Mouse (Mus musculus) induced T-regulatory cell, adult 2 months (primary cell): ENCODE measurements around the gene Baiap2l2.

ENCODE experiments used
- DNase-seq: peaks from one replicate; pipeline ENCODE4 v3.0.0-alpha.2; 2012; ENCODE audit warnings: low read depth

The Baiap2l2 gene

DNA sequence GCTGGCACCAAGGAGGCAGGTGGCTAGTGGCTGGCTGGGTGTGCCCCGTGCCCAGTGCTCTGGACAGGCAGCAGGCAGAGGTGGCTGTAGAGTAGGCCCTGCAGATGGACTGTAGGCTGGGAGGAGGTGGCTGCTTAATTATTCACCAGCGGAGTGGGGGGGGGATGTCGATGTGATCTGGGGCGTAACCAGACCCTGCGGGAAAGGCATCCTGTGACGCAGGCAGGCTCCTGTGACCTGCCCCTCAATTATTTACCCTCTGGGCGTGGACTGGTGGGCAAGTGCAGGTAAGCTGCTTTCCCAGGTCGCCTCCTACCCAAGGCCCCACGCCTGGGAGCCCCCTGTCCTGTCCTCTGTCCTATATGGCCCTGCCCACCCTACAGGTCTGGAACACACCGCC is at the start of gene Baiap2l2:
TSS of gene Baiap2l2 (minus strand) at position 139 of the 400 bp plus-strand sequence.
- DNase-seq, result no peak

DNA sequence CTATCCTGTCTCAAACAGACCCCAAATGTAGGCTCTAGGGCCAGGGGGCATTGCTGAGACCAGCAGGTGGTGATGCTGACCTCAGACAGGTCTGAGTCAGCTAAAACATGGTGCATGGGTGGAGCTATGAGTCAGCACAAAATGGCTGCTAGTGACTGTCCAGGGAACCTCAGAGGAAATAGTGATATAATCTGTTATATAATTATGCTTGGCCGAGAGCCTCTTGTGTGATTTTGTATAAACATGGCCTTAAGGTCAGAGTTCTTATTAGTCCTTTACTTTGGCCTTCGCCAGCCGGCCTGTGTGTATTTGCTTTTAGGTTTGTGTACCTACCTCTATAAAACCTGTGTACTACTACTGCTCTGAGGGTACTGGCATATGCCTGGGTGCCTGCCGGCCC is 48.1 kb upstream of the Baiap2l2 start:
- DNase-seq, result no peak

DNA sequence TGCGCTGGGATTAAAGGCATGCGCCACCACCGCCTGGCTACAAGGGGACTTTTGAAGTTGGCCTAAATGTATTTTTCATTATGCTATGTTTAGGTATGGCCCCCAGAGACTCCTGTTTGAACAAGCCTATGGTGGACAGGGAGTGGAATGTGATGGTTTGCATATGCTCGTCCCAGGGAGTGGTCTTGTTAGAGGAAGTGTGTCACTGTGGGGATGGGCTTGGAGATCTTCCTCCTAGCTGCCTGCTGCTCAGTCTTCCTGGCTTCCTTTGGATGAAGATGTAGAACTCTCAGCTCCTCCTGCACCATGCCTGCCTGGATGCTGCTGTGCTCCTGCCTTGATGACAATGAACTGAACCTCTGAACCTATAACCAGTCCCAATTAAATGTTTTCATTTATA is 45.2 kb upstream of the Baiap2l2 start:
- no peak for DNase-seq

DNA sequence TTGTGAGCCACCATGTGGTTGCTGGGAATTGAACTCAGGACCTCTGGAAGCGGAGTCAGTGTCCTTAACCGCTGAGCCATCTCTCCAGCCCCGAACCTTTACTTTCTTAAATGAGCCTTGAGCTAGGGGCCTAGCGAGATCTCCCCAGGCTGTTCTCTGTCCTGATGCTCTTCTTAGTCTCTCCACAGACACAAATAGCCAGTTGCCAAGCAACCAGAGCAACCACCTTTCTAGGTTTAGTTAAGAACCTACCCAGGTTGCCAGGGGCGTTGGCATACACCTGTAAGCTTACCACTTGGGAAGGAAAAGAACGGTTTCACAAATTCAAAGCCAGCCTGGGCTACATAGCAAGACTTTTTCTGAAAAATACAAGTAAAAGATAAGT is 44.6 kb upstream of the Baiap2l2 start:
- DNase-seq, result peak; percentile 66

DNA sequence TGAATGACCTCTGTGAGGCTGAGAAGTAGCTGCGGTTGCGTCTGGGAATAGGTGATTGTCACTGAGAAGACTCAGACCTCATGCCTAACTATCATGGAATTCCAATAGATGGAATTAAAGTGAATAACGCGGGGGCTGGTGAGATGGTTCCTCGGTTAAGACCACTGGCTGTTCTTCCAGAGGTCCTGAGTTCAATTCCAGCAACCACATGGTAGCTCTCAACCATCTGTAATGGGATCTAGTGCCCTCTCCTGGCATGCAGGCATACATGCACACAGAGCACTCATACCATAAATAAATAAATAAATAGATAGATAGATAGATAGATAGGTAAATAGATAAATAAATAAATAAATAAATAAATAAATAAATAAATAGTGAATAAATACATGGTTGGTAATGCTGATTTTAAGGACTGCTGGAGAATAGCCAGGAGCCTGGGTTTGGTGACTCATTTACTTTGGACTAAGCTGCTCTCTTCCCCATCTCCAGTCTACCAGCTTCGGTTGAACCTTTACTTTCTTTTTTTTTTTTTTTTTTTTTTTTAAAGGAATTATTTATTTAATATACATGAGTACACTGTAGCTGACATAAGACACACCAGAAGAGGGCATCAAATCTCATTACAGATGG is 44.1 kb upstream of the Baiap2l2 start:
- no peak for DNase-seq

DNA sequence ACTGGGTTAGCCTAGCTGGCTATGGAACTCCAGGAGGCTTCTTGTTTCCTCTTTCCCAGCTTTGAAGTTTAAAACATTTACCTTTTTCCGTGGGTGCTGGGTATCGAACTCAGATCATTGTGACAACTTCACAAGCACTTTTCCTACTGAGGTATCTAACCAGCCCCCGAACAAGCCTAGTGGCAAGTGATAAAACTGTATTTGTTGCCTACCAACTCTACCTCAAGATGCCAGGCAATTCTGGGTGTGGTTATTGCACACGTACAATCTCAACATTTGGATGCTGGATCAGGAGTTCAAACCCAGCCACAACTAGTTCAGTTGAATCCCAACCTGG is 43.6 kb upstream of the Baiap2l2 start:
- DNase-seq, result peak; percentile 75

DNA sequence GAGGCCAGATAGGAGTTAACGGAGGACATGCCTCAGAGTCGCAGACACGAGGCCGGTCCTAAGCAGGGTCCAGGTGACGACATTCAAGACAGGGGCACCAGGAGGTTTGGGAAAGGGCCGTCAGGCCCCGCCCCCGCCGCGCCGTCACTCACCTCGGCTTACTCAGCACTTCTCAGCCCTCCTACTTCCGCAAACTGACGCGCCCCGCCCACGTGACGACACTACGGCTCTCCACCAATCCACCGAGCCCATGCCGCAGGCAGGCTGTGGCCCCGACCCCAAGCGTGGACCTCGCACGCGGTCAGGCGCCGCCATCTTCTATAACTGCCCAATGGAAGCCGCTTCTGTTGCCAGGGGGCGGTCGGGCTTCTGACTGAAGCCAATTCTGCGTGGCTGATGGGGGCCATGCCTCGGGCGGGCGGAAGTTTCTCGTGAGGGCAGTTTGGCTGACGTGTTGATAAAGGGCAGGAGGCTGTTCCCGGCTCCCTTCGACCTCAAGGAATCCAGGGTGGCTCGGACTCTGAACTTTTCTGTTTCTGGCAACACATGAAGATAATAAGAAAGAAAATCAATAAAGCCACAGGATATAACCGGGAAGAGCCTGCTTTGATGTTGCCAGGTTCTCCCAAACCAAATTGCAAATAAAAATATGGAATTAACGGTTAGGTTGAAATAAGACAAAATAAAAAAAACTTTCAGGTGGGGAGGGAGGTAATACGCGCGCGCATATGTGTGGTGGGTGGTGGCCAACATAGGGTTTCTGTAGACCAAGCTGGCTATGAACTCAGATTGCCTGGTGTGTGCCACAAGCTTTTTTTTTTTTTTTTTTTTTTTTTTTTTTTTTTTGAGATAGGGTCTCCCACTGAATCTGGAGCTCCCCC is 43.0 kb upstream of the Baiap2l2 start, which contains the start of gene Pla2g6:
TSS of gene Pla2g6 (minus strand) at position 333 of the 881 bp plus-strand sequence.
- DNase-seq, result peak; percentile 99

DNA sequence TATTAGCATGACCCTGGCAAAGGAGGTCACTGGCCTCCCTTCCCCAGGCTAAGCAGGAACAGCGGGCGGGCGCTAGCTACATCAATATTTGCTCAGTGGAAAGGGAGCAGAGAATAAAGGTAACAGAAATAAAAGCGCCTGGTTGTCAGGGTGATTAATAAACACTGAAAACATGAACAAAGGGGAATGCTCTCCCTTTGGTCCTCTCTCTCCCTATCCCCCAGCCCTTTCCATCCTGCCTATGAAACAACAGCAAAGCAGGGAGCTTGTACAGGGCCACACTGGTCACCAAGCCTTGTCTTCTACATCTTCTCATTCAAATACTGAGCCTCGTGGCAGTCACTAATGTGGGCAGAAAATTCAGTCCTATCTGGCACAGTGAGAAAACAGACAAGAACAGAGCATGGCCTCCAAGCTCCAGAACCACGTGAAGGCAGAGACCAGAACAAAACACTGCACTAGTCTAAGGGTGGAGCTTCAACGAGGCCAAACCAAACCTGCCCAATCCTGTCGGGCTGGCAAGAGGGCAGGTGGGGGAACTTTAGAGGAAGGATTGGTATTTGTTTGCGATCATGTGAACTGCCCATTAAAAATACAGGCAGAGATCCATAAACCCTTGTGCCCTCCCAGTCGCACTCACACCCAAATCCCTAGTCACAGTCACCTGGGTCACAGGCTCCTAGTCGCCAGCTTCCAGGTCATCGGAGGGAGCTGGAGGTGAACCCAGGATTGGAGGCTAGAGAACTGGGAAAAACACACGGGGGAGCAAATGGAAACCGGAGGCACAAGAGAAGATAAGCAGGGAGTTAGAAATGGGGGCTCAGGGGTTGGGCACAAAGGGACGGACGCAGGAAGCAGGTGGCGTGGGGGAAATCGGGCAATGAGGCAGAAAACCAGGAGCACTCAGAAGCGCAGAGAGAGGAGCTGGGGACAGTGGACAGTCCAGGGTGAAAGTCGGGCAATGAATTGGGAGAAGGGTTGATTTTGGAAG is 41.9 kb upstream of the Baiap2l2 start:
- peak; percentile 81 for DNase-seq

DNA sequence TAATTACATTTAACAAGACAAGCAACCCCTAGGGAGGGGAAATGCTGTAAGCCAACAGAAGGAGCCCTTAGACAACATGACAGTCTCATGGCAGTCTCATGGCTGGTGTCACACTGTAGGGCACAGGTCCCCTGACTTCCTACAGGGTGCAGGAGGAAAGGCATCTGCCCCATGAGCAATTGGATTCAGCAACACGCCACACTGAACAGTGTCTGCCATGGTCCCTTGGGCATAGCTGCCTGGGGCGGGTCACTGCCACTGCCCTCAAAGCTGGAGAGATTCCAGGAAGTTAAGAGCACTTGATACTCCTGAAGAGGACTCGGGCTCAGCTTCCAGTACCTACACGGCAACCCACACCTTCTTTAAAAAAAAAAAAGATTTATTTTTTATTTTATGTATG is 40.9 kb upstream of the Baiap2l2 start:
- DNase-seq, result peak; percentile 31

DNA sequence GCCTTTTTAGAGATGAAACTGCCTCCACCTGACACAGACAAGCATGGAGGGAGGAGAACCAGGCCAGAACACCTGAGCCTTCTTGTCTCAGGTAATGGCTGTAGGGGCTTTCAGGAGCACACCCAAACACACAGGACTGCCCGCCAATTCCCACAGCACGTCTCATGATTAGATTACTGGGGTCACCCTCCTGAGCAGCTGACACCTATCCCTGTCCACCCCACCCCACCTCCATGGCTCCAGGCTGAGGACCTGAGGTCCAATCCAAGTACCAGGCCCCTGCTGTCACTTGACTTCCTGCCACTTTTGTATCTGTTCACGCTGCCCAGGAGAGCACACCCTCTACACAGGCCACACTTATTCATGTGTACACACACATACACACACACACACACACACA is 40.4 kb upstream of the Baiap2l2 start:
- no peak for DNase-seq

DNA sequence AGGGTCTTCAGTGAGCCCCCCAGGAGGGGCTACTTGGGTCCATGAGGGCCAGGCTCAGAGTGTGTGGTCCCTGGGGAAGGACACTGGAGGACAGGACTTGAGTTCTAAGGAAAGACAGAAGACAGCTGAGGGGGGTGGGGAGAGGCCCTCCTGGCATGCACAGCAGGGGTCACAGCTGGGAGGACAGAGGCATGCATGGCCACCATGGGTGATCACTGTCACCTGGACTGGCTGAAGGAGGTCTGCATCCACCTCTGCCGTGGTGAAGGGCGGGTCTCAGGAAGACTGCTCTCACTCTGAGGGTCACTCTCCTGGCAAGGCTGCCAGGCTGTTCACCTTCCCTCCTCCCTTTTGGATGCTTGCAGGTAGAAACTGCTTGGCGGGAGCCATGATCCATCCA is 39.0 kb upstream of the Baiap2l2 start:
- DNase-seq, result no peak

DNA sequence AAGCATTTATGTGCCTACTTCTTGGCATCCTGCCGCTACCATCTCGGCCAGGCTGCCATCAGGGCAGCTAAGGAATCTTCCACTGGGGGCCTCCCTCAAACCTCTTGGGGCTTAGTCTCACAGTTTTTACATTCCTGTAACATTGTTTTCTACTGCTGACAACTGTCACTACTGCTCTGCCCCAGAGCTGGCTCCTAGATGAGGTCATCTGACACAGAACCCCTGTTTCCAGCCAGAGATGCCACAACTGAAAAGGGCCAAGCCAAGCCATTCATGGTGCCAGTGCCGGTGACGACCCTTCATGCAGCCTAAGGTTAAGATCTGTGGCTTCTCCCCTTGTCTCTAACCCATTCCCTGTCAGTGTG is 38.4 kb upstream of the Baiap2l2 start:
- no peak for DNase-seq

DNA sequence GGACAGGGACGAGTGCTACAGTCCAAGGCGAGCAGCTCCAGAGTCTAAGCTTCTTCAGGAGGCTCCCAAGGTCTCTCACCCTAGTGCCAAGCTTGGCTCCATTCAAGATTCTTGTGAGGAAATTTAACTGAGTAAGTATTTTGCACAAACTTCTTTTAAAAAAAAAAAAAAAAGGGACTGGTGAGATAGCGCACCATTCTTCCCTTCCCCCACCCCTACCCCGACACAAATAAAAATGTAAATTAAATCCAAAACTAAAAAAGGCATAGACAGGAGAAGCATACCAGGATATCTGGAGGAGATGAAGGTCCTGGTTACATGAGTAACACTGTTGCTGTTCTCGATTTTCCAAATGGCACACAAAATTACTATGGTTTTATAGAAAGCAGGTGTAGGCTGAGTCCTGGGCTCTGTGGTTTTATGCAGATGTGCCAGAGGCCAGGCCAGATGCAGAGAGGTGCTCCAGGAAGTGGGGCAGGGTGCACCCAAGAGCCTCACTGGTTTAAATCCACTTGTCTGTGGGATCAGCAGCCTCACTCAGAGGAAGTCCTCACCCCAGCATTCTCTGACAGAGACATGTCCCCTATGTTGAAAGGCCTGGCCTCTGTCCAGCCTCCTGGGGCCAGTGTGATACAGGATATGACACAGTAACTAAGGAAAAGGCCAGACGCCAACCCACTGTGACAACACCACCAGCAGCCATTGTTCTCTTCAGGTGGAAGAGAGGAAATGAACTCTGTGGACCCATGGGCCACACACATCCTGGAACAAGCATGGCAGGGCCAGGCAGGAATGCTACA is 37.9 kb upstream of the Baiap2l2 start:
- peak; percentile 83 for DNase-seq

DNA sequence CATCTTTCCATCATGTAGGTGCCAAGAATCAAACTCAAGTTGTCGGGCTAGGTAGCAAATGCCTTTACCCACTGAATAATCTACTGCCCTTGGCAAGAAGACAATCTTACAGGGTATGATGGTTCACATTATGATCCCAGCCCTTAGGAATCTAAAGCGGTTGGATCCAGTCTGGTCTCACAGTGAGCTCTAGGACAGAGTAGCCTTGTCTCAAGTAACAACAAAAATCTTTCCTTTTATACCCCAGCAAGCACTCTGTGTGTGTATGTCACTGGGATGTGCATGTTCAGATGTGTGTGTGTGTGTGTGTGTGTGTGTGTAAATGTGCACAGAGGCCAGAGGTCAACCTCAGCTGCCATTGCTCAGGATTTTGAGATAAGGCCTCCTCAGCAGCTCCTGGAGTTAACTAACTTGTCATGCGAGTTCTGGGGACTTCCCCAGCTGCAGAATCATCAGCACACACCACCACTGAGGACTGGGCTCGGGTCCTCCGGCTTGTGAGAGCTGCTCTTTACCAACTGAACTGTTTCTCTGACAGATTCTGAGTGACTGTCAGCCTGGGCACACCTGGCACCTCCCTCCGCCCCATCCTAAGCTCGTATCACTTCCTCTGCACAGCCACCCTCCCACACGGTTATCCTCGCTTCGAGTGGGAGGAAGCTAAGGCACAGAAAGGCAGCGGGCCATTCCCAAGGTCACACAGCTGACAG is 37.1 kb upstream of the Baiap2l2 start:
- DNase-seq, result peak; percentile 83

DNA sequence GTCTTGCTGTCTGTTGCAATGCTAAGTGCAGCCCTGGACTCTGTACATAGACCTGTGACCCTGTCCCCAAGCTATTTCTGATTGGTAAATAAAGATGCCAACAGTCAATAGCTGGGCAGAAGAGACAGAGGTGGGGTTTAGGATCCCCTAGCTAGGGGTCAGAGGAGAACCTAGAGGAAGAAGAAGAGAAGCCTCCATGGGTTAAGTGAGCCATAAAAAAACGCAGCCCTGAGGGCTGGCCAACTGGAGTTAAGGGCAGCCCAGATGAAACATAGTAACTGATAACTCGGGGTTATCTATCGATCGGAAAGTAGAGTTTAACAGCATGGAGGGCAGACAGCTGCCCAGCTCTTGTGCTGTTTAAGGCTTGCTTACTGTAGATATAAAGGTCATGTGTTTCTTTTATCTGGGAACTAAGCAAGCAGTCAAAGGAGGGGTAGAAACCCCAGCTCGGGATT is 36.4 kb upstream of the Baiap2l2 start:
- no peak for DNase-seq

DNA sequence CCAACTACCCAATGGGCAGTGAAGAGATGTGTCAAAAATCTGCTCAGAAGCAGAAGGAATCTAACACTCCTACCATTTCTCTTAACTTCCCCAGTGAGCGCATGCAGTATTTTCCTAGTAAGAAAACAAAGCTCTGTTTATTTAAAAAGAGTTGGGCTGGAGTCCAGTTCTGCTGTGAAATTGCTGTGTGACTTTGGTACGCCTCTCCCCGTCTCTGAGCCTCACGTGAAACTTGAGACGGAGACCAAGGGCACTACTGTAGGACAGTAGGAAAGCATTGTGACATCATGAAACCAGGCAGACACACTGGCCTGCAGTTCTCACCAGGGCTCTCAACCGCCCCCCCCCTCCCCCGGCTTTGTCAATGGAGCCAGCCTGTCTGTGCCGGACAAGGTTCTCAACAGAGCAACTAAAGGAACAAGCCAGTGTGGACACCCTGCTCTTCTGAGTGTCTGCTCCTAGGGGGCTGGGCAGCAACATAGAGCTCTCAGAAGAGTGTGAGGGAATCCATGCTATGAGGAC is 28.6 kb upstream of the Baiap2l2 start:
- DNase-seq, result no peak

DNA sequence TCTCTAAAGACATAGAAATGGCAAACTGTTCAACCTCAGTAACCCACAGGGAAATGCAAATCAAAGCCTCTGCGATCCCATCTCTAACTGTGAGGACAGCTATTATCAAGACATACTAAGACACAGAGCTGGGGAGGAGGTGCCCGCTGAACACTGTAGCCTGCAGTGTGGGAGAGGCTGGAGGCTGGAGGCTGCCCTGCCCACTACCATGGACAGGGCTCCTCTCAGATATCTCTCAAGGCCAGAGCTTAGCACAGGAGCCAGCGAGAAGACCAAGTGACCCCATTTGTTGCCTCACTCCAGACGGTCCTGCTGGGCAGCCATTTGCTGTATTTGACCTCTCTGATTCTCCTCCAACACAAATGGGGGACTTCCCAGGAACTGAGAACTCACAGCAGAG is 22.5 kb upstream of the Baiap2l2 start:
- DNase-seq, result no peak

DNA sequence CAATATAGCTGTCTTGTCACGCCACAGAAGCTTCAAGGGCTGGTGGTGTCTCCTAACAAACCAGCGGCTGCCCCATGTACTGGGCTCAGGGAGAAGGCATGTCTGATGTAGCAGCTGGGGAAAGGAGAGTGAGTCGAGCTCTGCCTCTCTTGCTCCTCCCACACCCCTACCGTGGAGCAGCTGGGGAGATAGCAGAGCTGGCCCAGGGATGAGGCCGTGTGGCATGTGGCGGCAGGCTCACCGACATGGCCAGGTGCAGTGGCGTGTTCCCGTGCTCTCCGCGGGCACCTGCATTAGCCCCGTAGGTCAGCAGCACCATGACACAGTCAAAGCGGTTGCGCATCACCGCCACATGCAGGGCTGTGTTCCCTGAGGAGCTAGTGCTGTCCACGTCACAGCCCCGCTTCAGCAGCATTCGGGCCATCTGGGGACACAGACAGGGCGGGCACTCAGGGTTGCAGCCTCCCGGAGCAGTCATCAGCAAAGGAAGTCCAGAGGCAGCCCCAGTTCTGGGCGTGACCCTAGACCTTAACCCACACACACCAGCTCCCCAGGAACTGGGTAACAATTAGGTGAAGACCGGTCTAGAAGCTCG is 20.8 kb upstream of the Baiap2l2 start:
- DNase-seq, result no peak

DNA sequence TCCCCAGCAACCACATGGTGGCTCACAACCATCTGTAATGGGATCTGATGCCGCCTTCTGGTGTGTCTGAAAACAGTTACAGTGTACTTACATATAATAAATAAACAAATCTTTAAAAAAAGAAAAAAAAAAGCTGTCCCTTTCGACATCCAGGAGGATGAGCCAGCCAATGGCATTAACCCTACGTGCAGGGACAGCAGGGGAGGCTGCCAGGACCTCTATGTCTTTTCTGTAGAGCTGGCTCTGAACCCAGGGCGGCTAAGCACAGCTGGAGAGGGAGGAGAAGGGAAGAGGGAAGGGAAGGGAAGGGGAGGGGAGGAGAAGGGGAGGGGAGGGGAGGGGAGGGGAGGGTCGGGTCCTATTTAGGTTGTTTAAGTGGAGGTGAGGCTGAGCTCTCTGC is 19.5 kb upstream of the Baiap2l2 start:
- DNase-seq, result no peak

DNA sequence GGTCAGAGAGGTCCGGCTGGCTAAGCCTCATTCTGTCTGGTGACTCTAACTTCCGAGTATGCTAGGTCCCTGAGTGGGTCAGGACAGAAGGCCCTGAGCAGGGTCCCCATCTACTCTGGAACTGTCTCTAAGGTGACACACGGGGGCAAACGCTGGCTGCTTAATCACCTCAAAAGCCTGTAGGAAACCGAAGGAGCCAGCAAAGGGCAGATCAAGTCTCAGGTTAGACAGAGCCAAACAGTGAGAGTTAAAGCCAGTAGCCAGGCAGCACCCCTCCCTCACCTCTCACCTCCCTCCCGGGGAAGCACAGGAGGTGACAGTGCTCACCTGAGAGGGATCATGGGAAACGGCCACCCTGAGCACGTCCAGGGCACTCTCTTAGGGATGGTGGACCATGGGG is 18.4 kb upstream of the Baiap2l2 start:
- DNase-seq, result no peak
